Mouse (Mus musculus): ENCODE data around the gene Gusb. TPM values are rescaled to one million over a fixed set of nuclear protein-coding genes. Genes with fewer than 3 reads are reported as not detected.
A peak's percentile ranks its signal among the peaks of the same experiment; 100 is the strongest.

Gene Gusb
- polyA plus RNA-seq, 1 experiment from 2014 or later = 448 TPM

DNA sequence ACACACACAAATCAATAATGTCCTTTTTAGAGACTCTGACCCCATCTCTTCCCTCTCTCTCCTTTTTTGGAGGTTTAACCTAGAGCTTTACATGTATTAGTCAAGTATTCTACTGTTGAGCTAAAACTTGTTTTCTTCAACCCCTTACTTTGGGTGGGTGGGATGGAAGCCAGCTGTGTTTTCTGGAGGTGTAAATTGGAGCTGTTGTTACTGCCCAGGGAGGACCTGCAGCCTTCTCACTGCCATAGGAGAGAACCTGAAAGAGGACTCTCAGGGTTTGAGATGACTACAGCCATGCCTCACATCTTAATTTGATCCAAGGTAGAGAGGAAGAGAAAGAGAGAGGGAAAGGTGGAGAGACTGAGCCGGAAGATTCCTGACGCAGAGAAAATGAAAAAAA, 62.6 kb downstream of the Gusb start:
- H3K4me3 ChIP-seq (ENCODE audit: inconsistent target) = peak overlapping the region; percentile 38
- WGBS (ENCODE audit: missing documents) = 37% methylated on average over 2 of the region's 2 CpGs
- H3K27ac ChIP-seq = peak overlapping the region; percentile 89
- peaks cover 29% of the 10 kb centered on the region for H3K79me2 ChIP-seq (ENCODE audit: inconsistent target)
- H3K36me3 ChIP-seq (ENCODE audit: inconsistent target) = no peaks in the 10 kb centered on the region

Other genes with a start within 250 kb of the Gusb start
- 3.3 to 6.5 TPM (median 5.6 TPM) in 3 replicates for gene Psph, start 215.6 kb downstream of the Gusb start, polyA plus RNA-seq (2018)
- gene Sumf2, start 156.1 kb downstream of the Gusb start, polyA plus RNA-seq (2018) = 10.1 to 18.3 TPM (median 12.6 TPM) in 3 replicates
- gene Chchd2, start 115.6 kb downstream of the Gusb start, polyA plus RNA-seq (2018) = 61.0 to 327 TPM (median 283 TPM) in 3 replicates
- gene Zbed5, start 107.3 kb downstream of the Gusb start, polyA plus RNA-seq (2018) = 0.23 to 0.46 TPM (median 0.32 TPM) in 3 replicates
- gene Phkg1, start 104.5 kb downstream of the Gusb start, polyA plus RNA-seq (2018) = not detected in 3 replicates
- 0.11 to 1.1 TPM (median 0.14 TPM) in 3 replicates for gene Nupr1l, start 94.5 kb downstream of the Gusb start, polyA plus RNA-seq (2018)
- 13.1 to 24.0 TPM (median 20.1 TPM) in 3 replicates for gene Vkorc1l1, start 61.1 kb downstream of the Gusb start, polyA plus RNA-seq (2018)
- gene Asl, start 26.2 kb upstream of the Gusb start, polyA plus RNA-seq (2018) = 33.6 to 39.7 TPM (median 34.1 TPM) in 3 replicates
- gene Crcp, start 26.2 kb upstream of the Gusb start, polyA plus RNA-seq (2018) = 28.9 to 33.0 TPM (median 32.1 TPM) in 3 replicates
- 11.0 to 26.4 TPM (median 21.7 TPM) in 3 replicates for gene Tpst1, start 70.3 kb upstream of the Gusb start, polyA plus RNA-seq (2018)
- 1.4 to 5.4 TPM (median 3.3 TPM) in 3 replicates for gene Kctd7, start 141.8 kb upstream of the Gusb start, polyA plus RNA-seq (2018)
- 25.9 to 31.2 TPM (median 30.9 TPM) in 3 replicates for gene Rabgef1, start 168.7 kb upstream of the Gusb start, polyA plus RNA-seq (2018)
- gene Tmem248, start 214.0 kb upstream of the Gusb start, polyA plus RNA-seq (2018) = 32.3 to 42.3 TPM (median 35.1 TPM) in 3 replicates